Mouse (Mus musculus) liver, postnatal 0 days (tissue): ENCODE data around the gene BC052040.

Experiments
- CTCF ChIP-seq: sonication (generic); IDR thresholded peaks from 2 replicates; pipeline ENCODE4 v1.5.1; 2016; ENCODE audit warnings: antibody characterized with exemption, low read depth
- EP300 ChIP-seq: IDR thresholded peaks from 2 replicates; pipeline ENCODE4 v1.6.1; 2016; ENCODE audit warnings: antibody characterized with exemption, low read depth, mild to moderate bottlenecking

DNA sequence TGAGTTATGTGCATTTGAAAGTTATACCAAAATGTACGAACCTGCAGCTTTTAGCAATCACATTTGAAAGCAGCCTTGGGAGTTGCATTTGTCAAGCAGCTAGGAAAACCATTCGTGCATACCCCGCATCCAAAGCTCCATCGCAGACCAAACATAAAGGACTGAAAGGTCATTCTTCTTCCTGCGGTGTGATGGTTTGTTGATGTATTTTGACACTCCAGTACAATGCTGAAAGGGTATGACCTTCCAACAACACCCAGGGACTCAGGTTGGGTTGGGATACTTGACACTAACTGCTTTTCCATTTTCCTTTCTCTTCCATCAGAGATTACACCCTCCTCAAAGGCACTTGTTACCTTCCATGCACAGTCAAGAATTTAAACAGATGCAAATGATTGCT is 121.1 kb downstream of the BC052040 start:
- TF ChIP-seq EP300 (no peak), CTCF (no peak)
